Mouse (Mus musculus): Measurements from ENCODE around the gene Sinhcaf. TPM values are rescaled to one million over a fixed set of nuclear protein-coding genes. Genes with fewer than 3 reads are reported as not detected.
A peak's percentile ranks its signal among the peaks of the same experiment; 100 is the strongest.

Gene Sinhcaf
- polyA plus RNA-seq, 1 experiment from 2014 or later = 141 TPM

GRCm38 (mm10) chr6:148972059-148972848, 26.0 kb upstream of the Sinhcaf start:
- Histone ChIP-seq H3K9me3 (no peaks in the 10 kb centered on the region), H3K27me3 (no peaks in the 10 kb centered on the region), H3K9ac (replicated peaks) (0 out of 2 replicates have a peak overlapping the region, but pooled peaks have one; percentile 10), H3K4me1 (replicated peaks) (peaks cover 8% of the 10 kb centered on the region; the same call in 1 of the 2 replicates), H3K27ac (no peak overlapping the region), H3K36me3 (no peaks in the 10 kb centered on the region), H3K4me3 (replicated peaks) (no peak overlapping the region), H3K4me2 (replicated peaks) (no peak overlapping the region)
- WGBS = 20% methylated on average over 9 of the region's 9 CpGs
- ATAC-seq = no peak

GRCm38 (mm10) chr6:148971385-148971940, 25.2 kb upstream of the Sinhcaf start:
- H3K36me3 ChIP-seq = no peaks in the 10 kb centered on the region
- no peak overlapping the region for H3K4me3 ChIP-seq (replicated peaks)
- H3K27me3 ChIP-seq = no peaks in the 10 kb centered on the region
- no peaks in the 10 kb centered on the region for H3K9me3 ChIP-seq
- 34% methylated on average over 9 of the region's 9 CpGs for WGBS
- H3K9ac ChIP-seq (replicated peaks) = 0 out of 2 replicates have a peak overlapping the region, but pooled peaks have one; percentile 10
- no peak overlapping the region for H3K27ac ChIP-seq
- H3K4me2 ChIP-seq (replicated peaks) = no peak overlapping the region
- peaks cover 8% of the 10 kb centered on the region; the same call in 1 of the 2 replicates for H3K4me1 ChIP-seq (replicated peaks)
- no peak for ATAC-seq

GRCm38 (mm10) chr6:148961285-148961684, 15.0 kb upstream of the Sinhcaf start:
- no peak for ATAC-seq
- no peaks in the 10 kb centered on the region for H3K4me1 ChIP-seq (replicated peaks)
- no peaks in the 10 kb centered on the region for H3K9me3 ChIP-seq
- H3K27ac ChIP-seq = no peak overlapping the region
- WGBS = 38% methylated on average over 1 of the region's 1 CpGs
- H3K9ac ChIP-seq (replicated peaks) = no peak overlapping the region
- no peak overlapping the region for H3K4me3 ChIP-seq (replicated peaks)
- no peaks in the 10 kb centered on the region for H3K36me3 ChIP-seq
- H3K27me3 ChIP-seq = no peaks in the 10 kb centered on the region
- no peak overlapping the region for H3K4me2 ChIP-seq (replicated peaks)

GRCm38 (mm10) chr6:148959540-148960238, 13.4 kb upstream of the Sinhcaf start:
- ATAC-seq = no peak

GRCm38 (mm10) chr6:148958712-148959111, 12.4 kb upstream of the Sinhcaf start:
- Histone ChIP-seq H3K27me3 (no peaks in the 10 kb centered on the region), H3K4me3 (replicated peaks) (no peak overlapping the region), H3K27ac (no peak overlapping the region), H3K9me3 (no peaks in the 10 kb centered on the region), H3K4me1 (replicated peaks) (no peaks in the 10 kb centered on the region), H3K36me3 (no peaks in the 10 kb centered on the region), H3K9ac (replicated peaks) (no peak overlapping the region), H3K4me2 (replicated peaks) (no peak overlapping the region)
- 97% methylated on average over 1 of the region's 1 CpGs for WGBS
- no peak for ATAC-seq

More at GRCm38 (mm10) chr6:148959540-148960238, 13.4 kb upstream of the Sinhcaf start:
- no peak overlapping the region for H3K4me3 ChIP-seq (replicated peaks)
- H3K27ac ChIP-seq = no peak overlapping the region
- H3K9ac ChIP-seq (replicated peaks) = no peak overlapping the region
- no peaks in the 10 kb centered on the region for H3K36me3 ChIP-seq
- WGBS = 78% methylated on average over 4 of the region's 4 CpGs
- H3K27me3 ChIP-seq = no peaks in the 10 kb centered on the region
- H3K4me2 ChIP-seq (replicated peaks) = no peak overlapping the region
- no peaks in the 10 kb centered on the region for H3K9me3 ChIP-seq
- no peaks in the 10 kb centered on the region for H3K4me1 ChIP-seq (replicated peaks)

GRCm38 (mm10) chr6:148957046-148957445, 10.8 kb upstream of the Sinhcaf start:
- Histone ChIP-seq H3K4me2 (replicated peaks) (no peak overlapping the region), H3K36me3 (no peaks in the 10 kb centered on the region), H3K9me3 (no peaks in the 10 kb centered on the region), H3K27ac (no peak overlapping the region), H3K4me1 (replicated peaks) (no peaks in the 10 kb centered on the region), H3K27me3 (no peaks in the 10 kb centered on the region), H3K9ac (replicated peaks) (no peak overlapping the region), H3K4me3 (replicated peaks) (no peak overlapping the region)
- 75% methylated on average over 3 of the region's 3 CpGs for WGBS
- ATAC-seq = no peak

- Histone ChIP-seq H3K4me1 (replicated peaks) (no peaks in the 10 kb centered on the region), H3K9ac (replicated peaks) (no peak overlapping the region), H3K27me3 (no peaks in the 10 kb centered on the region), H3K9me3 (no peaks in the 10 kb centered on the region), H3K27ac (no peak overlapping the region), H3K36me3 (no peaks in the 10 kb centered on the region), H3K4me3 (replicated peaks) (no peak overlapping the region), H3K4me2 (replicated peaks) (no peak overlapping the region)
- no peak for ATAC-seq
Observed at GRCm38 (mm10) chr6:148955641-148956420, 9.6 kb upstream of the Sinhcaf start.

GRCm38 (mm10) chr6:148946881-148947405, 676 bp upstream of the Sinhcaf start:
- no peak for ATAC-seq
- 27% methylated on average over 11 of the region's 11 CpGs for WGBS

GRCm38 (mm10) chr6:148945509-148946408, 508 bp downstream of the Sinhcaf start:
- H3K4me2 ChIP-seq (replicated peaks) = peak overlapping the region; percentile 70
- ATAC-seq = peak; percentile 59
- peak overlapping the region; percentile 93 for H3K9ac ChIP-seq (replicated peaks)
- H3K4me1 ChIP-seq (replicated peaks) = peaks cover 32% of the 10 kb centered on the region
- H3K27ac ChIP-seq = peak overlapping the region; percentile 80
- H3K36me3 ChIP-seq = no peaks in the 10 kb centered on the region
- H3K27me3 ChIP-seq = no peaks in the 10 kb centered on the region
- no peaks in the 10 kb centered on the region for H3K9me3 ChIP-seq
- peak overlapping the region; percentile 94 for H3K4me3 ChIP-seq (replicated peaks)
- WGBS = under 1% methylated on average over 75 of the region's 75 CpGs

More at GRCm38 (mm10) chr6:148946881-148947405, 676 bp upstream of the Sinhcaf start:
- no peaks in the 10 kb centered on the region for H3K36me3 ChIP-seq
- H3K4me2 ChIP-seq (replicated peaks) = peak overlapping the region; percentile 70
- peak overlapping the region; percentile 93 for H3K9ac ChIP-seq (replicated peaks)
- no peaks in the 10 kb centered on the region for H3K27me3 ChIP-seq
- H3K27ac ChIP-seq = peak overlapping the region; percentile 70
- no peaks in the 10 kb centered on the region for H3K9me3 ChIP-seq
- peaks cover 25% of the 10 kb centered on the region for H3K4me1 ChIP-seq (replicated peaks)
- peak overlapping the region; percentile 94 for H3K4me3 ChIP-seq (replicated peaks)

- H3K9ac ChIP-seq (replicated peaks) = peak overlapping the region; percentile 93
- H3K36me3 ChIP-seq = no peaks in the 10 kb centered on the region
- H3K27ac ChIP-seq = peak overlapping the region; percentile 80
- peak overlapping the region; percentile 70 for H3K4me2 ChIP-seq (replicated peaks)
- no peaks in the 10 kb centered on the region for H3K9me3 ChIP-seq
- peaks cover 32% of the 10 kb centered on the region for H3K4me1 ChIP-seq (replicated peaks)
- under 1% methylated on average over 78 of the region's 92 CpGs for WGBS
- H3K27me3 ChIP-seq = no peaks in the 10 kb centered on the region
- H3K4me3 ChIP-seq (replicated peaks) = peak overlapping the region; percentile 94
- ATAC-seq = peak; percentile 69
Observed at GRCm38 (mm10) chr6:148944767-148945508, 1.3 kb downstream of the Sinhcaf start.

Measured in midbrain, embryonic 13.5 days (tissue).